Mouse (Mus musculus) MEL (cell line): ENCODE results near the gene Mchr1.

Experiments used
- CTCF ChIP-seq, 3 experiments: IDR thresholded peaks in 2 of 3; conservative IDR thresholded peaks in 1 of 3; 2 replicates each; pipeline ENCODE4 v1.5.1; 2011 to 2012; ENCODE audit warnings: low read length in 3 of 3, low read depth in 2 of 3, mild to moderate bottlenecking in 2 of 3, improper control_type of control experiment in 1 of 3, inconsistent platforms in 1 of 3, mixed read lengths in 1 of 3, moderate library complexity in 1 of 3; ENCODE audit not compliant: control insufficient read depth in 1 of 3, insufficient read depth in 1 of 3, poor library complexity in 1 of 3, severe bottlenecking in 1 of 3
- EP300 ChIP-seq, 2 experiments: IDR thresholded peaks; 2 replicates each; pipeline ENCODE4 v1.6.1; 2011; ENCODE audit warnings: improper control_type of control experiment in 2 of 2, low read length in 2 of 2, low read depth in 1 of 2, mild to moderate bottlenecking in 1 of 2
- MXI1 ChIP-seq: IDR thresholded peaks from 2 replicates; pipeline ENCODE4 v1.6.1; 2011; ENCODE audit warnings: mild to moderate bottlenecking, low read depth, low read length, improper control_type of control experiment
- MYC ChIP-seq: IDR thresholded peaks from 2 replicates; pipeline ENCODE4 v1.6.1; 2011; ENCODE audit warnings: low read depth, mild to moderate bottlenecking, low read length, improper control_type of control experiment, moderate library complexity
- TAL1 ChIP-seq: IDR thresholded peaks from 2 replicates; pipeline ENCODE4 v1.6.1; 2012; ENCODE audit warnings: mild to moderate bottlenecking, inconsistent platforms, low read length, moderate library complexity, mixed read lengths

DNA sequence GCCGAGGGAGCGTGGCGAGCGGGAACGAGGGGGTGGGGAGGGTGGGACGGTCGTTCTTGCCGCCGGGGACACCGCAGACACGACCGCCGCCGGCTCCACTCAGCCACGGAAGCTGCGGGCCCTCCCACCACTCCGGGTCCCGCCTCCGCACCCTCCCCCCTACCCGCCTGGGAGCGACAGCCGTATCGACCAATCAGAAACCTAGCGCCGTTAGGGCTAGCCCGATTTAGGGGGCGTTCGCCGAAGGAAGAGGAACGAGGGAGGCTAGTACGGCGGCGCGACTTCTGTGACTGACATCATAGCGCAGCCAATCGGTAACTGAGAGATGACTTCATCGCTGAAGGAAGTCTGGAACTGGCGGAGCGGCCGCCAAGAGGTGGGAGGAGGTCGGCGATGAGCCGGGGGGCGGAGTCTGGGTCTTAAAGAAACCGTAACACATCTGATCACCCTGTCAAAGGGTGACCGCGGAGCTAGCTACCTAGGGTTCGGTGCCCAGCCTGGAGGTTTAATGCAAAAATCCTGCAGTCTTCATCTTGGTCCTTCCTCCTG, 44.6 kb upstream of the Mchr1 start, which contains the start of gene Mrtfa:
- TF ChIP-seq CTCF (IDR thresholded peaks at IDR 0.05 in 2 of 3, conservative IDR thresholded peaks at IDR 0.05 in 1 of 3; ENCODE audit: control insufficient read depth in 1 of 3, insufficient read depth in 1 of 3, low read depth in 2 of 3, low read length in 3 of 3, poor library complexity in 1 of 3, severe bottlenecking in 1 of 3) = no peak
- TF ChIP-seq TAL1 = no peak
- no peak; a peak in 1 of 4 replicates for TF ChIP-seq EP300 (IDR thresholded peaks at IDR 0.05; ENCODE audit: low read depth in 1 of 2, low read length in 2 of 2)
- no peak for TF ChIP-seq MYC
- TF ChIP-seq MXI1 = peak; percentile 44; the same call in 1 of the 2 replicates
